Mouse (Mus musculus) limb, embryonic 10.5 days (tissue): ENCODE results near the gene Wdr25. TPM values are rescaled to one million over a fixed set of nuclear protein-coding genes. Genes with fewer than 3 reads are reported as not detected.

ENCODE experiments used
- DNase-seq: peaks from one replicate; pipeline ENCODE4 v3.0.0-alpha.2; 2017; ENCODE audit warnings: low spot score
- H3K27ac ChIP-seq: fragments of 300-500 bp; sonication (generic); 2 replicates; pipeline ENCODE4 v1.5.1; 2016; ENCODE audit warnings: mild to moderate bottlenecking
- H3K27me3 ChIP-seq: fragments of 300-500 bp; sonication (generic); 2 replicates; pipeline ENCODE4 v1.6.1; 2016; ENCODE audit warnings: low read depth, mild to moderate bottlenecking; ENCODE audit not compliant: poor library complexity, severe bottlenecking
- H3K36me3 ChIP-seq: fragments of 300-500 bp; sonication (generic); 2 replicates; pipeline ENCODE4 v1.6.1; 2016; ENCODE audit warnings: mild to moderate bottlenecking, moderate library complexity
- H3K4me1 ChIP-seq: fragments of 300-500 bp; sonication (generic); 2 replicates; pipeline ENCODE4 v1.6.1; 2016
- H3K4me3 ChIP-seq: fragments of 300-500 bp; sonication (generic); 2 replicates; pipeline ENCODE4 v1.5.1; 2016; ENCODE audit warnings: mild to moderate bottlenecking, moderate library complexity
- H3K9me3 ChIP-seq: fragments of 300-500 bp; sonication (generic); replicated peaks from 2 replicates; pipeline ENCODE4 v1.6.1; 2016; ENCODE audit warnings: mild to moderate bottlenecking
- whole genome bisulfite sequencing: fragments of 180-500 bp; shearing (Covaris S2); methylation state at CpG from one replicate; pipeline ENCODE4 v1.1.7; 2016; 5-methylcytosine and 5-hydroxymethylcytosine counted together
- polyA plus RNA-seq: library from polyadenylated mRNA; unstranded; fragments of >200 nt; fragmentation: Nextera tagmentation; extraction: Ambion mirVana; gene quantifications from 2 replicates; pipeline ENCODE4 v1.2.1, GENCODE M21; 2016

Wdr25 gene
- polyA plus RNA-seq, 1 experiment from 2014 or later, result 11.8 TPM

GRCm38 (mm10) chr12:108926606-108927111 lies 33.2 kb downstream of the Wdr25 start:
- H3K9me3 ChIP-seq, result no peaks in the 10 kb centered on the region
- peaks cover 18% of the 10 kb centered on the region for H3K4me1 ChIP-seq
- H3K36me3 ChIP-seq, result peaks cover 3% of the 10 kb centered on the region; the same call in 1 of the 2 replicates
- 82% methylated on average over 9 of the region's 11 CpGs for WGBS
- no peak for DNase-seq
- no peak overlapping the region for H3K4me3 ChIP-seq
- no peaks in the 10 kb centered on the region for H3K27me3 ChIP-seq
- H3K27ac ChIP-seq, result no peak overlapping the region

DNA sequence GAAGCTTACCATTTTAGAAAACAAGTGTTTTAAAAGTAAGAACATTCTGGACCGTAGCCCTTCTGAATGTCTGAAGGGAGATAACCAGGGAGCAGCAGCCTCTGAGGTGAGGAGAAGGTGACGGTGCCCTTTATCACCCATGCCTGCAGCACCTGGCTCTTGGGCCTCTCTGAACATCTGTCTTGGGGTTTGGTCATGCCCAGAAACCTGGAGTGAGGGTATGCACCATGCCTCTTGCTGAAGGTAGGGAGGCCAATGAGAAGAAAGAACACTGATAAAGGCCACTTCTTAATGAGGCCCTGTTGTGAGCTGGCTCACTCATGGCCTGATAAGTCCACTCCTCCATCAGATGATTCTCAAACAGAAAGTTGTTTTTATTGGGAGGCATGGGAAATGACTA lies 34.8 kb downstream of the Wdr25 start:
- Histone ChIP-seq H3K27me3 (no peaks in the 10 kb centered on the region), H3K4me1 (peaks cover 18% of the 10 kb centered on the region)
- WGBS, result 85% methylated on average over 2 of the region's 2 CpGs

DNA sequence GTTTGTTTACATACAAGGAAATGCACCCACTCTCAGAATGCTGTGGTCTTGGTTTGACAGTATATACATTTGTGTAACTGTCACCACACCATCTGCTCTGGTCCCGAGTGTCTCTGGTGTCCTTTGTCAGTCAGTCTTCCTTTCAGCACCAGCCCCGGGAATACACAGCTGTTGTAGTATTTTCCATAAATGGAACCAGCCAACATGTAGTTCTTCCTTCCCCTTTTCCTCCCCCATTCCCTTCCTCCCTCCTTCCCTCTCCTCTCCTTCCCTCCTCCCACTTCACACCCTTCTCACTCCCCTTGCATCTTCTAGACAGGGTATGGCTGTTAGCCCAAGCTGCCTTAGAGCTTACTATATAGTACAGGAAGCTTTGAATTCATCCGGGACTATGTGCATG lies 36.0 kb downstream of the Wdr25 start:
- no peak overlapping the region for H3K27ac ChIP-seq
- no peak for DNase-seq

More for the DNA sequence above, 34.8 kb downstream of the Wdr25 start:
- H3K36me3 ChIP-seq, result peaks cover 3% of the 10 kb centered on the region; the same call in 1 of the 2 replicates
- H3K27ac ChIP-seq, result no peak overlapping the region
- no peak for DNase-seq
- H3K4me3 ChIP-seq, result no peak overlapping the region
- H3K9me3 ChIP-seq, result no peaks in the 10 kb centered on the region

GRCm38 (mm10) chr12:108931341-108932053 lies 38.1 kb downstream of the Wdr25 start:
- whole genome bisulfite sequencing, result 63% methylated on average over 7 of the region's 7 CpGs
- H3K27me3 ChIP-seq, result no peaks in the 10 kb centered on the region
- H3K4me1 ChIP-seq, result peaks cover 20% of the 10 kb centered on the region
- H3K36me3 ChIP-seq, result no peaks in the 10 kb centered on the region
- H3K27ac ChIP-seq, result no peak overlapping the region; the same call in 1 of the 2 replicates
- no peaks in the 10 kb centered on the region for H3K9me3 ChIP-seq
- DNase-seq, result no peak
- no peak overlapping the region for H3K4me3 ChIP-seq

More for the DNA sequence above, 36.0 kb downstream of the Wdr25 start:
- WGBS, result 88% methylated on average over 3 of the region's 3 CpGs
- Histone ChIP-seq H3K4me1 (peaks cover 24% of the 10 kb centered on the region), H3K27me3 (no peaks in the 10 kb centered on the region), H3K4me3 (no peak overlapping the region), H3K36me3 (no peaks in the 10 kb centered on the region), H3K9me3 (no peaks in the 10 kb centered on the region)

DNA sequence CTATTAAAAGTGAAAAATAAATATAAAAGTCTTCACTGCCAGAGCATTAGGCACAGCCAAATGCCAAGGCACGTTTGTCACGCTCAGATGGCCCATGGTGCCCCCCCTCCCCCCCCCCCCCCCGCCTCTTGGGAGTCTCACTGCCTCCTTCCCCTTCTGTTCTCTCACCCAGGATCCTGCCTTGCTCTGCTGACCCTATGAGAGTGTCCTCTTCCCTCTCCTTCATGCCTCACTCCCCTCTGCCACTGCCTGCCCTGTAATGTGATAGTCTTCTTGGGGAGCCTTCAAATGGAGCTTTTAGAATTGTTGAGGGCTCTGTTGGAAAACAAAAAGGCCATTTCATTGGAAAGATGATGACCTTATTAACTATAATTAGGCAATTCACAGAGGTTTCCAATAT lies 38.7 kb downstream of the Wdr25 start:
- H3K27ac ChIP-seq, result no peak overlapping the region
- H3K9me3 ChIP-seq, result no peaks in the 10 kb centered on the region
- no peaks in the 10 kb centered on the region for H3K27me3 ChIP-seq
- H3K36me3 ChIP-seq, result no peaks in the 10 kb centered on the region
- H3K4me3 ChIP-seq, result no peak overlapping the region
- H3K4me1 ChIP-seq, result peaks cover 20% of the 10 kb centered on the region
- DNase-seq, result no peak
- WGBS, result 52% methylated on average over 3 of the region's 3 CpGs

DNA sequence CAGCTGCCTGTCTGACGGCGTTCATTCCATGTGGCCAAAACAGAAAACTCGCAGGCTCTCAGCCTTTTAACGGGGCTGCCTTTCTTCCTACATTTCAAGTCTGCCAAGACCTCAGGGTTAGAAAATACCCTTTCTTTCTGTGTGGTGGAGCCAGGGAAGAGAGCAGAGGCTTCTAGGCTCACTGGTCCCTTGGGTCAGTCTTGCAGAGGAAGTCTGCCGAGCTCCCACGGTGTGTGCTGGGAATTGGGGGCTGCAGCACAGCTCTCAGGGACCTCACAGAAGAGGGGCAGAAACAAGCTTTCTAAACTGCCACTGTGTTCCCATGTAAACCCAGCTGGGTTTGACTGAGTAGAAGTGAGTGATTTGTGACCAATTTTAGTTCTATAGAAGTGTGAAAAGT lies 40.8 kb downstream of the Wdr25 start:
- 84% methylated on average over 6 of the region's 6 CpGs for WGBS
- H3K9me3 ChIP-seq, result no peaks in the 10 kb centered on the region
- H3K4me1 ChIP-seq, result peaks cover 9% of the 10 kb centered on the region
- H3K4me3 ChIP-seq, result no peak overlapping the region
- no peaks in the 10 kb centered on the region for H3K27me3 ChIP-seq
- H3K27ac ChIP-seq, result no peak overlapping the region
- no peak for DNase-seq
- H3K36me3 ChIP-seq, result no peaks in the 10 kb centered on the region

DNA sequence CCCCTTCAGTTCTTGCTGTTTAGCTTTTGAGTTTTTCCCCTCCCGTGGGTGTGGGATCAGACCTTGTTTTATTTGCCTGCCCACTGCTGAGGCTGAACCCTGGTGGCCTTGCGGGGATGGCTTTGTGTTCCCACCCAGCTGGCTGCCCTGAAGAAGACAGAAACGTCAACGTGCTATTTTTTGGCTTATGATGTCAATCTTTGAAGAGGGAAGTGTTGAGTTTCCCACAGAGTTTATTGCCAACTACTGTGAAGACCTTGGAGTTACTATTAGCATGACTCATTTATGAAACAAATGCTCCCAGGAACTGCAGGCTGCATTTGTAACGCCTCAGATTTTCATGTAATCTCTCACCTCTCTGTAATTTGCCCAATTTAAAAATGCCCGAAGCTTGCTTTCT lies 43.4 kb downstream of the Wdr25 start:
- WGBS, result 70% methylated on average over 6 of the region's 6 CpGs
- H3K4me1 ChIP-seq, result peaks cover 6% of the 10 kb centered on the region; the same call in 1 of the 2 replicates
- DNase-seq, result no peak
- no peak overlapping the region for H3K4me3 ChIP-seq
- H3K9me3 ChIP-seq, result no peaks in the 10 kb centered on the region
- H3K27ac ChIP-seq, result no peak overlapping the region
- no peaks in the 10 kb centered on the region for H3K36me3 ChIP-seq
- H3K27me3 ChIP-seq, result no peaks in the 10 kb centered on the region

GRCm38 (mm10) chr12:108937506-108937905 lies 44.1 kb downstream of the Wdr25 start:
- no peak overlapping the region for H3K27ac ChIP-seq
- no peaks in the 10 kb centered on the region for H3K9me3 ChIP-seq
- H3K4me3 ChIP-seq, result no peak overlapping the region
- H3K4me1 ChIP-seq, result peaks cover 6% of the 10 kb centered on the region; the same call in 1 of the 2 replicates
- WGBS, result 90% methylated on average over 4 of the region's 4 CpGs
- no peak for DNase-seq
- no peaks in the 10 kb centered on the region for H3K27me3 ChIP-seq
- no peaks in the 10 kb centered on the region for H3K36me3 ChIP-seq

DNA sequence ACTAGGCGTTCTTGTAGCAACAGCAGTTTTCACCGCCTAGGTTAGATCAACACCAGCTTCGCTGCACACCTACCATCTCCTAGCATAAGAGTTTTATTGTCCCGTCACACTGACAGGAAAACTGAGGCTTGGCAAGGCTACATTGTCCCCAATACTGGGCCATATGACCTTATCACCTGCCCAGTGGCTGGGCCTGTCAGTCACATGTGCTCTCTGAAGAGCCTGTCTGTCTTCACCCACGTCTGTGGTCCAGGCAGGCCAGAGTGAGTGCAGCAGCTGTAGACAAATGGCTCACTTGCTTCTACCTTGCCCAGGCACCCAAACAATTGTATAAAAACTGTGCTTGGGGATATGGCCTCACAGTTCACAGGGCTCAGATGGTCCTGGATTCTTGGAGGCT lies 45.4 kb downstream of the Wdr25 start:
- Histone ChIP-seq H3K4me3 (no peak overlapping the region), H3K36me3 (no peaks in the 10 kb centered on the region), H3K4me1 (peaks cover 5% of the 10 kb centered on the region; the same call in 1 of the 2 replicates), H3K27me3 (no peaks in the 10 kb centered on the region), H3K27ac (no peak overlapping the region), H3K9me3 (no peaks in the 10 kb centered on the region)
- no peak for DNase-seq
- 83% methylated on average over 5 of the region's 5 CpGs for WGBS

DNA sequence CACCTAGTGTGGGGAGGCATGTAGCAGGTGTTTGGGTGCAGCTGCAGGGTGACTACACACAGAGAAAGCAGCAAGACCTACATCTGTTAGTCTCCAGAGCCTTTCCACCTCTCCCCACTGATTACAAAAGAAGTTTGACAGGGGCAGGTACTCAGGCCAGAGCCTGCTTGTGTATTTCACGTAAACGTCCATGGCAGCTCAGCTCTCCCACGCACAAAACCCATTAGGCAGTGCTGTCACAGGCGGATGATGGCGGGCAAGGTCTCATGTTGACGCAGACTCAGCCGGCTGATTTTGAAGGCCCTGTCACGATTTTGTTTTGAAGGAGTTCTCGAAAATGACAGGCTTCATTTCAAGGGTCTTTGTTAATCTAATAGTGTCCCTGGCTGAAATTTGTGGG lies 45.9 kb downstream of the Wdr25 start:
- H3K27ac ChIP-seq, result no peak overlapping the region

GRCm38 (mm10) chr12:108940255-108940654 lies 46.8 kb downstream of the Wdr25 start:
- no peaks in the 10 kb centered on the region for H3K9me3 ChIP-seq
- 35% methylated on average over 1 of the region's 1 CpGs for WGBS
- no peak overlapping the region for H3K27ac ChIP-seq
- no peaks in the 10 kb centered on the region for H3K4me1 ChIP-seq
- no peaks in the 10 kb centered on the region for H3K27me3 ChIP-seq
- H3K36me3 ChIP-seq, result no peaks in the 10 kb centered on the region
- no peak overlapping the region for H3K4me3 ChIP-seq
- no peak for DNase-seq

More for the DNA sequence above, 45.9 kb downstream of the Wdr25 start:
- H3K4me1 ChIP-seq, result peaks cover under 1% of the 10 kb centered on the region; the same call in 1 of the 2 replicates
- no peaks in the 10 kb centered on the region for H3K36me3 ChIP-seq
- WGBS, result 92% methylated on average over 9 of the region's 9 CpGs
- no peaks in the 10 kb centered on the region for H3K9me3 ChIP-seq
- DNase-seq, result no peak
- H3K4me3 ChIP-seq, result no peak overlapping the region
- no peaks in the 10 kb centered on the region for H3K27me3 ChIP-seq

- DNase-seq, result no peak
- Histone ChIP-seq H3K27me3 (no peaks in the 10 kb centered on the region), H3K9me3 (no peaks in the 10 kb centered on the region), H3K4me3 (no peak overlapping the region), H3K36me3 (no peaks in the 10 kb centered on the region), H3K27ac (no peak overlapping the region), H3K4me1 (no peaks in the 10 kb centered on the region)
- 61% methylated on average over 2 of the region's 2 CpGs for WGBS
These were observed 47.9 kb downstream of the Wdr25 start for GRCm38 (mm10) chr12:108941282-108941681.

DNA sequence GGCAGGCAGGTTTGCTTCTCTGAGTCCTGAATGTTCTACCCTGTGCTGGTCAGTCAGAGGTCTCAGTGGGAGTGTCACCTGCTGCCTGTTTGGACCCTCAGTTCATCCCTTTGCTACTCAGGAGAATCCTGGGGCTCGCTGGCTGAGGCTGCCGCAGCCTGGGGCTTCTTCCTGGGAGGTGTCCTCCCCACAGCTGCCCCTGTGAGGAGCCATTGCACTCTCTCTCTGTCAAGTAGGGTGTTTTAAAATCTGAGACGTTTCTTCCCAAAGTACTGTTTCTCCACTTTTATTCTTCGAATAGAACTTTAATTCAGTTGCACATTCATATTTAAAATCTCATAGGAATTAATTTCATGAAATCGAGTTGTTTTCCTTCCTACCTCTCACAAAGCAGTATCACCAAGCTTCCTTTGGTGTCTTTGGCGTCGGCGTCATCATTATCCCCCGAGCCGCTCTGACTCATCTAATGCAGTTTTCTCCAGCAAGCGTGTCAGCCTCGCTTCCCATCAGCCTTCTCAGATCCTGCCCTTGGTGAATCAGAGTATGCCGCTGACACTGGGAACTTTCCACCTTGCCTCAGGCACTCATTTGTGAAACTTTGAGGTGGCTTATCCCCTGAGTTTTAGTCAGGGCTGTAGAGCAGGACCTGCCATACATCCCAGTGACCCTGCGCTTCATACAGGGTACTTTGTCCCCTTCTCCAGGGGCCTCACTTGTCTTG lies 48.9 kb downstream of the Wdr25 start:
- no peaks in the 10 kb centered on the region for H3K4me1 ChIP-seq
- DNase-seq, result no peak
- 88% methylated on average over 14 of the region's 14 CpGs for WGBS
- no peaks in the 10 kb centered on the region for H3K36me3 ChIP-seq
- no peaks in the 10 kb centered on the region for H3K27me3 ChIP-seq
- no peak overlapping the region for H3K27ac ChIP-seq
- no peaks in the 10 kb centered on the region for H3K9me3 ChIP-seq
- H3K4me3 ChIP-seq, result no peak overlapping the region
